Mouse (Mus musculus) cerebellum, adult 11-12 months (tissue): ENCODE measurements around the gene Gm10309.

Experiments used
- DNase-seq: peaks from one replicate; pipeline ENCODE4 v3.0.0; 2022

The Gm10309 gene

GRCm38 (mm10) chr17:86467291-86467898 is 37.6 kb downstream of the Gm10309 start:
- DNase-seq, result no peak

GRCm38 (mm10) chr17:86466871-86467270 is 38.2 kb downstream of the Gm10309 start:
- DNase-seq, result no peak

- no peak for DNase-seq
Observed at GRCm38 (mm10) chr17:86466412-86466811, 38.6 kb downstream of the Gm10309 start.

GRCm38 (mm10) chr17:86465865-86466264 is 39.2 kb downstream of the Gm10309 start:
- no peak for DNase-seq

GRCm38 (mm10) chr17:86464689-86465363 is 40.2 kb downstream of the Gm10309 start:
- peak; percentile 94 for DNase-seq

GRCm38 (mm10) chr17:86464197-86464596 is 40.8 kb downstream of the Gm10309 start:
- DNase-seq, result no peak

- no peak for DNase-seq
Observed at GRCm38 (mm10) chr17:86463369-86463768, 41.7 kb downstream of the Gm10309 start.

GRCm38 (mm10) chr17:86460645-86461430 is 44.2 kb downstream of the Gm10309 start:
- no peak for DNase-seq

GRCm38 (mm10) chr17:86458302-86458980 is 46.6 kb downstream of the Gm10309 start:
- DNase-seq, result no peak

- DNase-seq, result no peak
Observed at GRCm38 (mm10) chr17:86456512-86456911, 48.5 kb downstream of the Gm10309 start.

GRCm38 (mm10) chr17:86454351-86454706 is 50.7 kb downstream of the Gm10309 start:
- DNase-seq, result no peak

GRCm38 (mm10) chr17:86453673-86454350 is 51.2 kb downstream of the Gm10309 start:
- DNase-seq, result no peak

- DNase-seq, result no peak
Observed at GRCm38 (mm10) chr17:86452934-86453333, 52.1 kb downstream of the Gm10309 start.
